Mouse (Mus musculus): ENCODE results near the gene Best3. TPM values are rescaled to one million over a fixed set of nuclear protein-coding genes. Genes with fewer than 3 reads are reported as not detected.
"Not testable (repeated sequence)": the region's sequence is repeated elsewhere in the genome, so short reads cannot be mapped to it uniquely, and the experiment has no call there.

The Best3 gene
- total RNA-seq, 2 experiments from 2014 or later = not detected

- ATAC-seq (replicated peaks; ENCODE audit: low FRiP score, poor library complexity, severe bottlenecking) = no peak
Observed at GRCm38 (mm10) chr10:117021020-117021754, 35.1 kb downstream of the Best3 start.

DNA sequence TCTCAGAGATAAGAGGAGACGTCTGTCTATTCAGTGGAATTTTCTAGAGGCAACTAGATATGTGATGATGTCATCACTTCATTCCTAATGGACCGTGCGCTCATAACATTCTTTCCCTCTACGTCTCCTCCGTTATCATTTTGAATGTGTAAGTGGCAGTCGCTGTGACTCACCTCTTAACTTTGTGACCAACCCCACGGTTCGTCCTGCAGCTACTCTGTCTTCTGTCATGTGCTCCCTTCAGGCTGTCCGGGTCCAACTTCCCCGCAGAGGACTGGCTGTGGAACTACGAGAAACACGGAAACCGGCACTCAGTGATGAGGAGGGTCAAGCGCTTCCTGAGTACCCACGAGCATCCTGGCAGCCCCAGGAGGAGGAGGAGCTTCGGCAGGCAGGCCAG, 37.6 kb downstream of the Best3 start:
- no peak for ATAC-seq (replicated peaks; ENCODE audit: low FRiP score, poor library complexity, severe bottlenecking)

GRCm38 (mm10) chr10:117025776-117026175, 39.7 kb downstream of the Best3 start:
- not testable (repeated sequence) for ATAC-seq (replicated peaks; ENCODE audit: low FRiP score, poor library complexity, severe bottlenecking)

DNA sequence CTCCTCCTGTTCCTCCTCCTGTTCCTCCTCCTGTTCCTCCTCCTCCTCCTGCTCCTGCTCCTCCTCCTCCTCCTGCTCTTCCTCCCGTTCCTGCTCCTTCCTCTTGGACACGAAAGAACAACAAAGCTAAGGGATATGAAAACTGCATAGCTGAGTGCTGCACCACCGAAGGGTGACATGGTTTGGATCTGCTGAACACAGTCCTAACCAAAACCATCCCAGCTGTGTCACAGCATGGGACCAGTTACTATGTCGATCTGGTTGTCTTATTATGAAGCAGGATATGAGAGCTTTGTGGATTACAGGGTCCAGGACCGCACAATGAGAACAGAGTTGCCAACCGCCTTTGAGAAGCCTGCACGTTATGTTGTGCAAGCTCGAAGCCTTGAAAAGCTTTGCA, 40.1 kb downstream of the Best3 start:
- no peak for ATAC-seq (replicated peaks; ENCODE audit: low FRiP score, poor library complexity, severe bottlenecking)

GRCm38 (mm10) chr10:117031160-117031559, 45.0 kb downstream of the Best3 start:
- no peak for ATAC-seq (replicated peaks; ENCODE audit: low FRiP score, poor library complexity, severe bottlenecking)

- peak; percentile 76 for ATAC-seq (replicated peaks; ENCODE audit: low FRiP score, poor library complexity, severe bottlenecking)
Observed at GRCm38 (mm10) chr10:117033785-117034184, 47.7 kb downstream of the Best3 start.

DNA sequence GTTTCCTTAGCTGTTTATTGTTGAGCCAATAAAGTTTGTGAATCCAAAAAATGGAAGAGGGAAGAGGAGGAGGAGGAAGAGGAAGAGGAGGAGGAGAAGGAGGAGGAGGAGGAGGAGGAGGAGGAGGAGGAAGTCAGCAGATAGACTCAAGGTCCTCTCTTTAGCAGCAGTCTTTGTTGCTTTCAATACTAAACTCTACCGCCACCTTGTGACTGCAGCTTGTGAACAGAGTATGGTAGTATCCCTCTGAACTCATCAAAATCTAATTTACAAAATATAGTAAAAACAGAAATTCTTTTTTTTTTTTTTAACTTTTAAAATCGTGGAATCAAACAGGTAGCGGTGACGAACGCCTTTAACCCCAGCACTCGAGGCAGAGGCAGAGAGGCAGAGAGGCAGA, 54.2 kb downstream of the Best3 start:
- ATAC-seq (replicated peaks; ENCODE audit: low FRiP score, poor library complexity, severe bottlenecking) = no peak

GRCm38 (mm10) chr10:117042295-117042694, 56.2 kb downstream of the Best3 start:
- no peak for ATAC-seq (replicated peaks; ENCODE audit: low FRiP score, poor library complexity, severe bottlenecking)

DNA sequence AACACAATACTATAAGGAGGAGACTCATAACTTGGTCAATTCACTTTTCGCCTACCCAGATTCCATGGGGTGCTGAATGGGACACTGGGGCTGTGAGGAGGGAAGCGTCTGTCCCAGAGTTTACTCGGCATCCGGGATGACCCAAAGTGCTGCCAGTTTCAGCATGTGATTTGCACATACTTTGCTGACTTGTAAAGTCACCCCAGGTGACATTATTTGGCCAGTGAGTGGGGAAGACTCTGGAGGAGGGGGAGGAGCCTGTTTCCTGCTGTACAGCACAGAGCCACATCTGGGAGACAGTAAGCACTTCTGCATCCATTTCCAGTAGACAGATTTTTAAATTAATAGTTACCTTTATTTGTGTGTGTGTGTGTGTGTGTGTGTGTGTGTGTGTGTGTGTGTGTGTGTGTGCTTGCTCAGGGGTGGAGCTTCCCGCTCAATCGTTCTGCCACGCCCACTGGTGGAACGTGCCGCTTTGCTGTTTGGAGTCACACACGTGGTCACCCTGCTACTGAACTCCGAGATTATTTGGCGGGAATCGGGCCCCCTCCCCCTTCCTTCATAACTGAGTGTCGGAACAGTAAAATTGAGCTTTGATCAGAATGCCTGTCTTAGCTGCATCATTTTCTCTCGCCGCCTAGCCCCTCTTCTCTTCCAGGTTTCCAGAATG, 57.5 kb downstream of the Best3 start:
- not testable (repeated sequence) for ATAC-seq (replicated peaks; ENCODE audit: low FRiP score, poor library complexity, severe bottlenecking)

- no peak for ATAC-seq (replicated peaks; ENCODE audit: low FRiP score, poor library complexity, severe bottlenecking)
Observed at GRCm38 (mm10) chr10:117045175-117046056, 59.3 kb downstream of the Best3 start, which contains the start of gene Lrrc10. Lrrc10 (plus strand) TSS chr10:117045341.

- ATAC-seq (replicated peaks; ENCODE audit: low FRiP score, poor library complexity, severe bottlenecking) = no peak
Observed at GRCm38 (mm10) chr10:117049253-117049652, 63.1 kb downstream of the Best3 start.

- ATAC-seq (replicated peaks; ENCODE audit: low FRiP score, poor library complexity, severe bottlenecking) = no peak
Observed at GRCm38 (mm10) chr10:117049961-117050597, 64.0 kb downstream of the Best3 start.

GRCm38 (mm10) chr10:117055668-117056067, 69.6 kb downstream of the Best3 start:
- no peak for ATAC-seq (replicated peaks; ENCODE audit: low FRiP score, poor library complexity, severe bottlenecking)

- ATAC-seq (replicated peaks; ENCODE audit: low FRiP score, poor library complexity, severe bottlenecking) = peak; percentile 41
Observed at GRCm38 (mm10) chr10:117062894-117063253, 76.8 kb downstream of the Best3 start.

DNA sequence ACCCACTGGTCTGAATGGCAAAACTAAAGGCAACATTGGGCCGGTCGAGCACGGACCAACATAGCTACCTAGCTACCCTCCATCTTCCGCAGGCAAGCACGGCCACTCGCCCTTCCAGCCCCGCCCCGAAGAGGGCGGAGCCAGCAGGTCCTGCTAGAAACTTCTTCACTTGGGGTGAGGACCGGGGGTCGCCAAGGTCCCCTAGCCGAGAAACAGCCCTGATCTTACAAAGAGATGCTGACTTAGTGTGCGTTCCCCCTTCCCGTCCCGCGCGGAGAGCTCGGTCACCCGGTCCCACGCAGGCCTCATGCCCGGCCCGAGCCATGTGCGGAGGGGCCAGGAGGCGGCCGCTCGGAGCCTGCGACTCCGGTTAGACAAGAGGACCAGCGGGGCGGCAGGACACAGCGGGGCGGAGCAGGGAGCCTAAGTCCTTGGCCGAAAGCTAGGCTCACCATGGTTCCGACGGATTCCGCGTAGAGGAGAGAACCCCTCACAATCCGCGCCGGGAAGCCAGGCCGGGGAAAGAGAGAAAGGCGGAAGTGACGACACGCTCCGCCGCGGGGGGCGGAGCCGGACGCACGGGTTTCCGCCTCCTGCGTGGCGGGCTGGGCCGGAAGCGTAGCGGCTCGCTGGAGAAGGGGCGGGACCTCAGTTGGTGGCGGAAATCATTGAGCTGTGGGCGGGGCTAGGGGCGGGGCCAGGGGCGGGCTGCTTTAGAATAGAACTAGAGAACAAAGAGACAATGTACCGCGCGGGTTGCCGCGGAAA, 77.3 kb downstream of the Best3 start, which contains the start of gene Cct2:
Gene Cct2, minus strand, starts transcription at position 561 of the 768 bp plus-strand sequence.
- ATAC-seq (replicated peaks; ENCODE audit: low FRiP score, poor library complexity, severe bottlenecking) = peak; percentile 95

GRCm38 (mm10) chr10:117064076-117064475, 78.0 kb downstream of the Best3 start:
- ATAC-seq (replicated peaks; ENCODE audit: low FRiP score, poor library complexity, severe bottlenecking) = no peak

- no peak for ATAC-seq (replicated peaks; ENCODE audit: low FRiP score, poor library complexity, severe bottlenecking)
Observed at GRCm38 (mm10) chr10:117069109-117069508, 83.0 kb downstream of the Best3 start.

- no peak for ATAC-seq (replicated peaks; ENCODE audit: low FRiP score, poor library complexity, severe bottlenecking)
Observed at GRCm38 (mm10) chr10:117072191-117072888, 86.2 kb downstream of the Best3 start.

DNA sequence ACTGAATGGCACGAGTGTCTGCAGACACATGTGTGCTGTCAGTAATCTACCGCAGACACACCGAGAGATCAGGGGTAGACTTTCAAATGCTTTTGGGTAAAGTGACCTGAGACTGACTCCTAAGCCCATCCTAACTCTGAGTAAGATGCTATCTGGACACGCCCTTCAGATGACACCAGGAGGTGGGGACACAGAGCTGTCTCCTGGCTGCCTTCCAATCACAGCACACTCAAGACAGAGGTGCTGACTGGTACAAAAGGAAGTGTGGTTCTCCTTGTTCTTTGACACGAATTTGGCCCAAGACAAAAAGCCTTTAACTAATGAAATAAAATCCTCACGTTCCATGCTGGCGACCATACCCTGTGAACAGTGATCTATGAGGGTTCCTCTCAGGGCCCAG, 87.1 kb downstream of the Best3 start:
- ATAC-seq (replicated peaks; ENCODE audit: low FRiP score, poor library complexity, severe bottlenecking) = no peak
